Mouse (Mus musculus): ENCODE measurements around the gene Itpr3.

GRCm38 (mm10) chr17:27165054-27165773 is 108.1 kb downstream of the Itpr3 start:
- TF ChIP-seq MAFK (IDR thresholded peaks at IDR 0.05; ENCODE audit: insufficient read depth, low read depth, low read length) = no peak
- no peak for TF ChIP-seq ZC3H11A (IDR thresholded peaks at IDR 0.05; ENCODE audit: borderline replicate concordance, low read depth, low read length)

Measured in ES-E14 (cell line).